Mouse (Mus musculus) cortical plate, adult 2 months (tissue): ENCODE data around the gene Baz2b.

ENCODE experiments used
- CTCF ChIP-seq: fragments of 200-500 bp; IDR thresholded peaks from 2 replicates; pipeline ENCODE4 v1.5.1; 2011; ENCODE audit warnings: mild to moderate bottlenecking, control low read depth, low read length; ENCODE audit not compliant: insufficient read depth; ENCODE audit errors: extremely low read depth
- POLR2A ChIP-seq: fragments of 200-500 bp; IDR thresholded peaks from 2 replicates; pipeline ENCODE4 v1.6.1; 2011; ENCODE audit warnings: mild to moderate bottlenecking, low read length, control low read depth; ENCODE audit not compliant: insufficient read depth; ENCODE audit errors: extremely low read depth

GRCm38 (mm10) chr2:59970511-59970910, 239.1 kb downstream of the Baz2b start:
- TF ChIP-seq CTCF (no peak), POLR2A (no peak)
